Mouse (Mus musculus) liver, postnatal 0 days (tissue): ENCODE data around the gene Purb.

Experiments
- CTCF ChIP-seq: sonication (generic); IDR thresholded peaks from 2 replicates; pipeline ENCODE4 v1.5.1; 2016; ENCODE audit warnings: antibody characterized with exemption, low read depth
- EP300 ChIP-seq: IDR thresholded peaks from 2 replicates; pipeline ENCODE4 v1.6.1; 2016; ENCODE audit warnings: antibody characterized with exemption, low read depth, mild to moderate bottlenecking

- TF ChIP-seq CTCF (no peak), EP300 (no peak)
Measured at GRCm38 (mm10) chr11:6418751-6419150, 57.0 kb downstream of the Purb start.
